Mouse (Mus musculus) midbrain, embryonic 13.5 days (tissue): ENCODE measurements around the gene Ocm. TPM values are rescaled to one million over a fixed set of nuclear protein-coding genes. Genes with fewer than 3 reads are reported as not detected.

Experiments used
- ATAC-seq: fragments of 200-750 bp; cut with Nextera tagmentation; 2 replicates; pipeline ENCODE4 v1.8.0; 2017; ENCODE audit warnings: mild to moderate bottlenecking, moderate TSS enrichment, moderate library complexity
- H3K27ac ChIP-seq: fragments of 300-500 bp; sonication (generic); 2 replicates; pipeline ENCODE4 v1.5.1; 2015; ENCODE audit warnings: inconsistent platforms, mild to moderate bottlenecking, moderate library complexity
- H3K27me3 ChIP-seq: fragments of 300-500 bp; sonication (generic); 2 replicates; pipeline ENCODE4 v1.6.1; 2015; ENCODE audit warnings: mild to moderate bottlenecking, inconsistent platforms
- H3K36me3 ChIP-seq: fragments of 300-500 bp; sonication (generic); 2 replicates; pipeline ENCODE4 v1.6.1; 2015; ENCODE audit warnings: mild to moderate bottlenecking, inconsistent platforms
- H3K4me1 ChIP-seq: fragments of 300-500 bp; sonication (generic); replicated peaks from 2 replicates; pipeline ENCODE4 v1.6.1; 2015; ENCODE audit warnings: inconsistent platforms
- H3K4me2 ChIP-seq: fragments of 300-500 bp; sonication (generic); replicated peaks from 2 replicates; pipeline ENCODE4 v1.6.1; 2015; ENCODE audit warnings: moderate library complexity, mild to moderate bottlenecking, inconsistent platforms
- H3K4me3 ChIP-seq: fragments of 300-500 bp; sonication (generic); replicated peaks from 2 replicates; pipeline ENCODE4 v1.5.1; 2015; ENCODE audit warnings: mild to moderate bottlenecking, inconsistent platforms
- H3K9ac ChIP-seq: fragments of 300-500 bp; sonication (generic); replicated peaks from 2 replicates; pipeline ENCODE4 v1.6.1; 2015; ENCODE audit warnings: mild to moderate bottlenecking, inconsistent platforms
- H3K9me3 ChIP-seq: fragments of 300-500 bp; sonication (generic); 2 replicates; pipeline ENCODE4 v1.6.1; 2016; ENCODE audit warnings: mild to moderate bottlenecking, inconsistent platforms
- WGBS: fragments of 180-500 bp; shearing (Covaris S2); methylation state at CpG from one replicate; pipeline ENCODE4 v1.1.7; 2015; 5-methylcytosine and 5-hydroxymethylcytosine counted together
- polyA plus RNA-seq: library from polyadenylated mRNA; unstranded; fragments of >200 nt; fragmentation: Nextera tagmentation; extraction: Ambion mirVana; gene quantifications from 2 replicates; pipeline ENCODE4 v1.2.1, GENCODE M21; 2015

The Ocm gene
- polyA plus RNA-seq, result not detected in 2 replicates

DNA sequence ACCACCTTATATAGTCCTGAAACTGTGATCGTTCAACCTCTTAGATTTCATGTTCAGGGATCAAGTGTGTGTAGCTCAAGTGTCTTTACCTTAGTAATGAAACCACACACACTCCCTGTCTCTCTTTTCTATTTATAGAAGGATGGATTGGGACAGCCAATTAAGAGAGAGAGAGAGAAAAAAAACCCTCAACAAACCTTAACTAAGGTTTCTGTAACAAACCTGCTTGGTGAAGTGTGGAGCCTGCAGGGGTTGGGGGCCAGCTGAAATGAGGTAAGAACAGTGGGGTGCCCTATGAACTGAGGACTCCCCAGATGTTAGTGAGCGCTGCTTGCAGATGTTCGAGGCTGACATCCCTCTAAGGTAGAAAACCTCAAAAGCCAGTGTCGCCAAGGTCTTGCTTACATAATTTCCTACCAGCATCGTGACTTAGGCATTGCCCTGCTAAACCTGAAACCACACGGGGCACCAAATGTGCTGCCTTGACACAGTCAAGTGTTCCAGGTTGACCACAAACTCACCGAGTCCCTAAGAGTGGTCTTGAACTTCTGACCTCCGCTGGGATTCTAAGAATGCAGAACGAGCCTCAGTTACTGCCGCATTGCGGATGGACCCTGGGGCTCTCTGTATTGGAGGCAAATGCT lies at the start of gene Ocm:
Gene Ocm (minus strand): TSS at position 51 of the 644 bp plus-strand sequence.
- Histone ChIP-seq H3K9me3 (no peaks in the 10 kb centered on the region), H3K4me2 (no peak within 1 kb of the TSS), H3K36me3 (no peaks in the 10 kb centered on the region), H3K9ac (no peak within 1 kb of the TSS), H3K27me3 (no peaks in the 10 kb centered on the region), H3K4me1 (no peaks in the 10 kb centered on the region), H3K27ac (no peak within 1 kb of the TSS), H3K4me3 (no peak within 1 kb of the TSS)
- ATAC-seq, result no peak
- WGBS, result 80% methylated on average over 11 of the region's 11 CpGs

DNA sequence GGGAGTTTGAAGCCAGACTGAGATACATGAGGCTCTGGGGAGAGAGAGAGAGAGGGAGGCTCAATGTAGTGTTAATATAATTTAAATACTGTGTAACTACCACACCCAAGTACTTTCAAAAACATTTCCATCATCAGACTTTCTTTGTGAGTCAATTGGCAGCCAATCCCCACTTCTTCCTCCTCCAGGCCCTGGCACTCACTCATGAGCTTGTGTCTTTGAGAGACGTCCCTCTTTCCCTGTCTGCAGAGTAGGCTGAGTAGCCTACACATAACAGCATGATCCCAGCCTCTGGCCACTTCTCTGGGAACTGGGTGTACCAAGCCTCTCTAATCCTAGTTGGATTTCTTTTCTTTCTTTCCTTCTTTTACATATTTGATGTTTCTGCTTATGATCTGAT lies 44.8 kb upstream of the Ocm start:
- no peaks in the 10 kb centered on the region for H3K9me3 ChIP-seq
- no peak overlapping the region for H3K4me2 ChIP-seq
- no peak overlapping the region for H3K9ac ChIP-seq
- no peak overlapping the region for H3K4me3 ChIP-seq
- no peak overlapping the region for H3K27ac ChIP-seq
- no peaks in the 10 kb centered on the region for H3K4me1 ChIP-seq
- no peaks in the 10 kb centered on the region for H3K36me3 ChIP-seq
- no peaks in the 10 kb centered on the region for H3K27me3 ChIP-seq
- WGBS, result 61% methylated on average over 1 of the region's 1 CpGs
- ATAC-seq, result no peak

GRCm38 (mm10) chr5:144070064-144070463 lies 43.6 kb upstream of the Ocm start:
- Histone ChIP-seq H3K27me3 (no peaks in the 10 kb centered on the region), H3K36me3 (no peaks in the 10 kb centered on the region), H3K4me2 (no peak overlapping the region), H3K27ac (no peak overlapping the region), H3K9ac (no peak overlapping the region), H3K4me3 (no peak overlapping the region), H3K9me3 (no peaks in the 10 kb centered on the region), H3K4me1 (no peaks in the 10 kb centered on the region)
- WGBS, result 93% methylated on average over 1 of the region's 1 CpGs
- no peak for ATAC-seq

DNA sequence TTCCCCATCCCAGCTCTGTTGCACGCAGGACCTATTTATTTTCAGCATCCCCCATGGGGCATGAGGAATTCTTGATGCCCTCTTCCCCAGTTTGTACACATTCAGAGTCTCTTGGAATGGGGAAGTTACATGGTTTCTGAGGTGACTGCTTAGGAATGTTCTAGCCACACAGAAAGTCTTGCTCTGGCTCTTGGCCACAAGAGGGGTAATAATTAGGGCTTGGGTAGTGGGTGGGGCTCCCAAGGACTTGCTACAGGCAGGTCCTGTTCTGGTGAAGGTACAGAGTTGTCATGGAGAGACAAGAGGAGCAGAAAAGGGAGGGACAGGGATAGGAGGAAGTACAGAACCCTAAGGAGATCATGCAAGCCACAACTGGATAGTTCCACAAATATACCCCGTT lies 39.6 kb upstream of the Ocm start:
- H3K27ac ChIP-seq, result no peak overlapping the region
- 83% methylated on average over 2 of the region's 2 CpGs for WGBS

GRCm38 (mm10) chr5:144064093-144064492 lies 37.6 kb upstream of the Ocm start:
- 62% methylated on average over 5 of the region's 5 CpGs for WGBS
- no peak overlapping the region for H3K27ac ChIP-seq
- no peak overlapping the region for H3K4me3 ChIP-seq
- no peak overlapping the region for H3K9ac ChIP-seq
- H3K4me2 ChIP-seq, result no peak overlapping the region
- ATAC-seq, result no peak
- no peaks in the 10 kb centered on the region for H3K4me1 ChIP-seq
- no peaks in the 10 kb centered on the region for H3K9me3 ChIP-seq
- no peaks in the 10 kb centered on the region for H3K36me3 ChIP-seq
- H3K27me3 ChIP-seq, result no peaks in the 10 kb centered on the region

More for the DNA sequence above, 39.6 kb upstream of the Ocm start:
- H3K9ac ChIP-seq, result no peak overlapping the region
- no peaks in the 10 kb centered on the region for H3K4me1 ChIP-seq
- H3K4me3 ChIP-seq, result no peak overlapping the region
- no peaks in the 10 kb centered on the region for H3K9me3 ChIP-seq
- ATAC-seq, result no peak
- H3K4me2 ChIP-seq, result no peak overlapping the region
- no peaks in the 10 kb centered on the region for H3K27me3 ChIP-seq
- H3K36me3 ChIP-seq, result no peaks in the 10 kb centered on the region

- Histone ChIP-seq H3K4me2 (no peak overlapping the region), H3K9ac (no peak overlapping the region), H3K36me3 (no peaks in the 10 kb centered on the region), H3K4me3 (no peak overlapping the region), H3K4me1 (no peaks in the 10 kb centered on the region), H3K27me3 (no peaks in the 10 kb centered on the region), H3K27ac (no peak overlapping the region), H3K9me3 (no peaks in the 10 kb centered on the region)
- WGBS, result 95% methylated on average over 6 of the region's 6 CpGs
- ATAC-seq, result no peak
Observed at GRCm38 (mm10) chr5:144054340-144054739, 27.9 kb upstream of the Ocm start.

DNA sequence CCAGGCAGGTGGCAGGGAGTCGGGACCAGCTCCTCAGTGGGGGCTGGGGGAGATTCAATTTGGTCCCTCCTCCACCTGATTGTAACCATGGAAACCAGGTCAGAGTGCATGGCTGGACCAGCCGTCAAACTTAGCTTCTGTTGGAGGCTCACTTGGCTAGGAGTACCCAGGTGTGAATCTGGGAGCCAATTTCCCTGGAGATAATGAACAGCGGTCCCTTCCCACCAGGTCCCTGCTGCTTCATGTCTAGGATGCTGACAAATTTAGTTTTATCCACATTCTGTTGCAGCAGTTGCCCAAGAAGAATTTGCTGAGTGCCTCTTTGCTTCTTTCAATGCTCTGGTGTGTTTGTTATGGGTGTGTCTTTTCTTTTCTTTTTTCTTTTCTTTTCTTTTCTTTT lies 27.0 kb upstream of the Ocm start:
- Histone ChIP-seq H3K27me3 (no peaks in the 10 kb centered on the region), H3K36me3 (no peaks in the 10 kb centered on the region)
- WGBS, result 45% methylated on average over 3 of the region's 3 CpGs

DNA sequence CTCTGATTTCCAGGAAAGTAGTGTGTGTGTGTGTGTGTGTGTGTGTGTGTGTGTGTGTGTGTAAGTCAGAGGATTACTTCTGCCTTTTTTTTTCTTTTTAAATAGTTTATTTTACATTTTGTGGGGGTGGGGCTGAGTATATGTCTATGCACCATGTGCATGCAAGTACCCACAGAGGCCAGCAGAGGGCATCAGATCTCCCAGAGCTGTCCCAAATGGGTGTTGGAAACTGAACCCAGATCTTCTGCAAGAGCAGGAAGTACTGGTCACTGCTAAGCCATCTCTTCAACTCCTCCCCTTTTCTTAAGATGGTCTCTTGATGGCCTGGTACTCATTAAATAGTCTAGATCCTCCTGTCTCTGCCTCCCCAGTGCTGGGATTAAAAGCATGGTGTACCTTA lies 24.8 kb upstream of the Ocm start:
- H3K4me1 ChIP-seq, result no peaks in the 10 kb centered on the region
- H3K9ac ChIP-seq, result no peak overlapping the region
- H3K27ac ChIP-seq, result no peak overlapping the region
- no peak overlapping the region for H3K4me3 ChIP-seq
- H3K27me3 ChIP-seq, result no peaks in the 10 kb centered on the region
- H3K9me3 ChIP-seq, result no peaks in the 10 kb centered on the region
- no peak for ATAC-seq
- H3K4me2 ChIP-seq, result no peak overlapping the region
- no peaks in the 10 kb centered on the region for H3K36me3 ChIP-seq

More for the DNA sequence above, 27.0 kb upstream of the Ocm start:
- Histone ChIP-seq H3K4me2 (no peak overlapping the region), H3K4me1 (no peaks in the 10 kb centered on the region), H3K9ac (no peak overlapping the region), H3K27ac (no peak overlapping the region), H3K4me3 (no peak overlapping the region), H3K9me3 (no peaks in the 10 kb centered on the region)
- ATAC-seq, result no peak

DNA sequence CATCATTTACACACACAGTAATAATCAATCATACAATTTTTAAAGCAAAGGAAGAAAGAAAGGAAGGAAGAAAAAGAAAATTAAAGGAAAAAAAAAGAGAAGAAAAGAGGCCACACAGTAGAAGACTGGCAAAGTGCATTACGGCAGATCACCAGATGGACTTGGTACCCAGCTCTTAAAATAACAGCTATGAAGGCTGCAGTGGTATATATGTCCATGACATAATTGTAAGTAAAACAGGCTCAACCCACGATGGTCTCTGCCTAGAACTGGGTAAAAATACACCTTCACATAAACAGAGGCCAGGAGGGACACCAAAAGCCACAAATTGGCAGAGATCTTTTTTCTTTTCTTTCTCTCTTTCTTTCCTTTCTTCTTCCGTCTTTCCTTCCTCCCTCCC lies 23.4 kb upstream of the Ocm start:
- H3K4me2 ChIP-seq, result no peak overlapping the region
- H3K9ac ChIP-seq, result no peak overlapping the region
- no peaks in the 10 kb centered on the region for H3K4me1 ChIP-seq
- ATAC-seq, result no peak
- WGBS, result 71% methylated on average over 3 of the region's 3 CpGs
- no peak overlapping the region for H3K4me3 ChIP-seq
- no peaks in the 10 kb centered on the region for H3K9me3 ChIP-seq
- H3K27me3 ChIP-seq, result no peaks in the 10 kb centered on the region
- no peak overlapping the region for H3K27ac ChIP-seq
- H3K36me3 ChIP-seq, result no peaks in the 10 kb centered on the region

GRCm38 (mm10) chr5:144047324-144047723 lies 20.9 kb upstream of the Ocm start:
- Histone ChIP-seq H3K4me3 (no peak overlapping the region), H3K9ac (no peak overlapping the region), H3K9me3 (no peaks in the 10 kb centered on the region), H3K27me3 (no peaks in the 10 kb centered on the region), H3K4me1 (no peaks in the 10 kb centered on the region), H3K36me3 (no peaks in the 10 kb centered on the region), H3K27ac (no peak overlapping the region), H3K4me2 (no peak overlapping the region)
- no peak for ATAC-seq
- 59% methylated on average over 13 of the region's 13 CpGs for WGBS

- Histone ChIP-seq H3K4me2 (no peak overlapping the region), H3K9me3 (no peaks in the 10 kb centered on the region), H3K27ac (no peak overlapping the region), H3K36me3 (no peaks in the 10 kb centered on the region), H3K4me3 (no peak overlapping the region), H3K9ac (no peak overlapping the region), H3K4me1 (no peaks in the 10 kb centered on the region), H3K27me3 (no peaks in the 10 kb centered on the region)
- ATAC-seq, result no peak
- WGBS, result 94% methylated on average over 11 of the region's 11 CpGs
Observed at GRCm38 (mm10) chr5:144043166-144043565, 16.7 kb upstream of the Ocm start.

- Histone ChIP-seq H3K27ac (no peak overlapping the region), H3K4me1 (no peaks in the 10 kb centered on the region), H3K4me2 (no peak overlapping the region), H3K36me3 (no peaks in the 10 kb centered on the region), H3K9ac (no peak overlapping the region), H3K4me3 (no peak overlapping the region), H3K9me3 (no peaks in the 10 kb centered on the region), H3K27me3 (no peaks in the 10 kb centered on the region)
- WGBS, result 47% methylated on average over 11 of the region's 11 CpGs
- ATAC-seq, result peak; percentile 65; the same call in 1 of the 2 replicates
Observed at GRCm38 (mm10) chr5:144040720-144041364, 14.4 kb upstream of the Ocm start.

GRCm38 (mm10) chr5:144039886-144040285 lies 13.4 kb upstream of the Ocm start:
- Histone ChIP-seq H3K27ac (no peak overlapping the region), H3K36me3 (no peaks in the 10 kb centered on the region), H3K4me1 (no peaks in the 10 kb centered on the region), H3K9me3 (no peaks in the 10 kb centered on the region), H3K27me3 (no peaks in the 10 kb centered on the region), H3K4me2 (no peak overlapping the region), H3K4me3 (no peak overlapping the region), H3K9ac (no peak overlapping the region)
- no peak for ATAC-seq
- 93% methylated on average over 5 of the region's 5 CpGs for WGBS
